In genomic region chr1:83036892-83037667, GRCm38 (mm10) we compare ENCODE assay signal across 18 mouse cellular contexts. TPM values are rescaled to one million over a fixed set of nuclear protein-coding genes. Genes with fewer than 3 reads are reported as not detected.
DNase-seq lines count a peak whose midpoint lies in the region; ATAC-seq and TF ChIP-seq lines count a peak whose summit lies in the region.
"Had no signal": no experiment of that assay in that cellular context is flagged by ENCODE, and none has a peak within 500 bp of the region (broad histone marks: within the 10 kb centered on the region; RNA-seq: fewer than 3 reads in every experiment).

No protein-coding gene starts in this region.

- peaks cover 8% of the 10 kb centered on the region; the same call in 1 of the 2 replicates for H3K4me1 ChIP-seq in heart, embryonic 13.5 days
- H3K4me1 ChIP-seq in ES-Bruce4 (ENCODE audit: control insufficient read depth, insufficient read depth, low read length), result no peaks in the 10 kb centered on the region
- 0 out of 2 replicates have a peak, but pooled peaks cover 5% of the 10 kb centered on the region for H3K4me1 ChIP-seq in intestine, embryonic 15.5 days (replicated peaks)
- H3K4me1 ChIP-seq in forebrain, postnatal 0 days (ENCODE audit: insufficient read depth), result no peaks in the 10 kb centered on the region

- ATAC-seq in heart, embryonic 13.5 days (ENCODE audit: extremely low read depth, insufficient number of reproducible peaks, low FRiP score, low TSS enrichment), result no peak
- ATAC-seq in intestine, embryonic 15.5 days, result no peak
- ATAC-seq in forebrain, postnatal 0 days, result no peak

- H3K4me2 ChIP-seq in heart, embryonic 13.5 days, result peak overlapping the region; percentile 72
- H3K4me2 ChIP-seq in intestine, embryonic 15.5 days (replicated peaks), result peak overlapping the region; percentile 80; the same call in 1 of the 2 replicates
- H3K4me2 ChIP-seq in forebrain, postnatal 0 days (ENCODE audit: low read depth), result no peak overlapping the region

- intact Hi-C loops in heart, postnatal 36 days (cut with DNase I), result no loop called here
- intact Hi-C loops in left cerebral cortex, adult 2 months (cut with DNase I), result no loop called here
- intact Hi-C loops in left cerebral cortex, postnatal 14 days (cut with DNase I), result no loop called here

- no peak for TF ChIP-seq CTCF in left cerebral cortex, adult 2 months (IDR thresholded peaks at IDR 0.05)
- no peak for TF ChIP-seq CTCF in ES-Bruce4 (IDR thresholded peaks at IDR 0.05; ENCODE audit: low read depth, low read length)
- TF ChIP-seq CTCF in forebrain, postnatal 0 days (IDR thresholded peaks at IDR 0.05; ENCODE audit: low read depth), result no peak

- no peaks in the 10 kb centered on the region for H3K27me3 ChIP-seq in heart, embryonic 13.5 days (replicated peaks)
- H3K27me3 ChIP-seq in ES-Bruce4 (ENCODE audit: control insufficient read depth, insufficient read depth, low read length, poor library complexity, severe bottlenecking), result no peaks in the 10 kb centered on the region
- no peaks in the 10 kb centered on the region for H3K27me3 ChIP-seq in intestine, embryonic 15.5 days (replicated peaks)
- H3K27me3 ChIP-seq in forebrain, postnatal 0 days (ENCODE audit: insufficient read depth, low read length), result no peaks in the 10 kb centered on the region
- H3K27me3 ChIP-seq: forebrain, embryonic 12.5 days; limb, embryonic 15.5 days had no signal

- no peaks in the 10 kb centered on the region for H3K36me3 ChIP-seq in heart, embryonic 13.5 days
- H3K36me3 ChIP-seq in ES-Bruce4 (ENCODE audit: control insufficient read depth, insufficient read depth, low read length, poor library complexity, severe bottlenecking), result no peaks in the 10 kb centered on the region
- no peaks in the 10 kb centered on the region for H3K36me3 ChIP-seq in intestine, embryonic 15.5 days
- no peaks in the 10 kb centered on the region for H3K36me3 ChIP-seq in forebrain, postnatal 0 days (ENCODE audit: insufficient read depth)
- H3K36me3 ChIP-seq: forebrain, embryonic 12.5 days; limb, embryonic 15.5 days had no signal

- no peak overlapping the region for H3K27ac ChIP-seq in heart, embryonic 13.5 days (replicated peaks)
- H3K27ac ChIP-seq in left cerebral cortex, adult 2 months, result peak overlapping the region; percentile 87; the same call in 1 of the 2 replicates
- H3K27ac ChIP-seq in ES-Bruce4 (ENCODE audit: insufficient read depth, low read length), result no peak overlapping the region
- no peak overlapping the region for H3K27ac ChIP-seq in intestine, embryonic 15.5 days
- no peak overlapping the region for H3K27ac ChIP-seq in forebrain, postnatal 0 days (ENCODE audit: low read depth, low read length)
- H3K27ac ChIP-seq: forebrain, embryonic 12.5 days had no signal

- no peaks in the 10 kb centered on the region for H3K9me3 ChIP-seq in heart, embryonic 13.5 days
- H3K9me3 ChIP-seq in ES-Bruce4 (replicated peaks; ENCODE audit: control insufficient read depth, insufficient read depth, low read length, poor library complexity, severe bottlenecking), result no peaks in the 10 kb centered on the region
- H3K9me3 ChIP-seq in intestine, embryonic 15.5 days, result no peaks in the 10 kb centered on the region
- H3K9me3 ChIP-seq in forebrain, postnatal 0 days (ENCODE audit: low read length), result no peaks in the 10 kb centered on the region
- H3K9me3 ChIP-seq: forebrain, embryonic 12.5 days; limb, embryonic 15.5 days had no signal

- no peak overlapping the region for H3K9ac ChIP-seq in heart, embryonic 13.5 days
- 0 out of 2 replicates have a peak overlapping the region, but pooled peaks have one; percentile 14 for H3K9ac ChIP-seq in ES-Bruce4 (ENCODE audit: low read depth, poor library complexity, severe bottlenecking)
- H3K9ac ChIP-seq in intestine, embryonic 15.5 days, result no peak overlapping the region
- H3K9ac ChIP-seq in forebrain, postnatal 0 days, result no peak overlapping the region

- no peak for DNase-seq in heart, postnatal 36 days
- no peak for DNase-seq in left cerebral cortex, adult 2 months (ENCODE audit: extremely low spot score in 1 of 2, low spot score in 2 of 2)
- no peak for DNase-seq in left cerebral cortex, postnatal 14 days (ENCODE audit: low spot score in 2 of 2)
- no peak for DNase-seq in cerebellum, adult 18-20 months
- no peak for DNase-seq in forebrain, postnatal 0 days
- DNase-seq: B cell, adult 2 months; cerebellum, adult 11 months; gastrocnemius, postnatal 10 days; thymus, postnatal 25 days had no signal

- no peak for TF ChIP-seq POLR2A in ES-Bruce4 (IDR thresholded peaks at IDR 0.05; ENCODE audit: insufficient read depth, low read length)

- no peak for TF ChIP-seq EP300 in ES-Bruce4 (IDR thresholded peaks at IDR 0.05; ENCODE audit: insufficient read depth, low read depth, low read length)

- 72% methylated on average over 11 of the region's 11 CpGs for WGBS in heart, embryonic 13.5 days
- 77% methylated on average over 11 of the region's 11 CpGs for WGBS in intestine, embryonic 15.5 days
- WGBS in forebrain, postnatal 0 days, result 62% methylated on average over 11 of the region's 11 CpGs

- H3K4me3 ChIP-seq in heart, embryonic 13.5 days, result no peak overlapping the region
- peak overlapping the region; percentile 46 for H3K4me3 ChIP-seq in left cerebral cortex, adult 2 months
- no peak overlapping the region for H3K4me3 ChIP-seq in ES-Bruce4 (ENCODE audit: low read depth, low read length)
- no peak overlapping the region for H3K4me3 ChIP-seq in intestine, embryonic 15.5 days (replicated peaks)
- H3K4me3 ChIP-seq in forebrain, postnatal 0 days (ENCODE audit: low read depth, low read length), result no peak overlapping the region

RNA-seq across cellular contexts. Expression of gene Slc19a3, which starts 1.2 kb away (rescaled TPM):
- polyA plus RNA-seq in heart, embryonic 13.5 days (2015; fragmentation: Nextera tagmentation; extraction: Ambion mirVana), result 1.6 and 2.0 TPM in 2 replicates
- total RNA-seq in heart, postnatal 36 days (2021), result under 1 TPM; 0.43 to 0.67 TPM
- total RNA-seq in left cerebral cortex, adult 2 months (2021), result 1 to 10 TPM; 1.8 to 2.0 TPM
- total RNA-seq in left cerebral cortex, postnatal 14 days (2021), result 1 to 10 TPM; 2.1 to 2.5 TPM
- polyA plus RNA-seq in ES-Bruce4 (2011; ENCODE audit: insufficient read depth, insufficient read length, low read depth, missing spikeins), result 3.0 and 4.2 TPM in 2 replicates
- polyA plus RNA-seq in intestine, embryonic 15.5 days (2015; fragmentation: Nextera tagmentation; extraction: Ambion mirVana), result 1.0 and 1.1 TPM in 2 replicates
- 0.85 and 1.3 TPM in 2 replicates for total RNA-seq in forebrain, postnatal 0 days (2014; rRNA removed)
- polyA plus RNA-seq in forebrain, postnatal 0 days (2015; fragmentation: Nextera tagmentation; extraction: Ambion mirVana), result 0.69 and 0.99 TPM in 2 replicates
- total RNA-seq: monocyte, adult 5-6 weeks had no signal

RNA-seq across cellular contexts. Expression of gene Krtap28-10, which starts 5.2 kb away (rescaled TPM):
- not detected in 2 replicates for polyA plus RNA-seq in heart, embryonic 13.5 days (2015; fragmentation: Nextera tagmentation; extraction: Ambion mirVana)
- total RNA-seq in heart, postnatal 36 days (2021), result not detected
- not detected for total RNA-seq in left cerebral cortex, adult 2 months (2021)
- total RNA-seq in left cerebral cortex, postnatal 14 days (2021), result not detected
- not detected in 2 replicates for polyA plus RNA-seq in ES-Bruce4 (2011; ENCODE audit: insufficient read depth, insufficient read length, low read depth, missing spikeins)
- not detected in 2 replicates for polyA plus RNA-seq in intestine, embryonic 15.5 days (2015; fragmentation: Nextera tagmentation; extraction: Ambion mirVana)
- total RNA-seq in forebrain, postnatal 0 days (2014; rRNA removed), result not detected in 2 replicates
- polyA plus RNA-seq in forebrain, postnatal 0 days (2015; fragmentation: Nextera tagmentation; extraction: Ambion mirVana), result not detected in 2 replicates
- total RNA-seq: adrenal gland, postnatal 4 days; gastrocnemius, postnatal 10 days; heart, postnatal 10 days; layer of hippocampus, postnatal 10 days; monocyte, adult 5-6 weeks had no signal
- polyA plus RNA-seq: forebrain, embryonic 12.5 days; limb, embryonic 15.5 days had no signal

RNA-seq across cellular contexts. Expression of gene Gm47969, which starts 7.7 kb away (rescaled TPM):
- not detected in 2 replicates for polyA plus RNA-seq in heart, embryonic 13.5 days (2015; fragmentation: Nextera tagmentation; extraction: Ambion mirVana)
- not detected for total RNA-seq in heart, postnatal 36 days (2021)
- not detected for total RNA-seq in left cerebral cortex, adult 2 months (2021)
- not detected for total RNA-seq in left cerebral cortex, postnatal 14 days (2021)
- polyA plus RNA-seq in ES-Bruce4 (2011; ENCODE audit: insufficient read depth, insufficient read length, low read depth, missing spikeins), result not detected in 2 replicates
- polyA plus RNA-seq in intestine, embryonic 15.5 days (2015; fragmentation: Nextera tagmentation; extraction: Ambion mirVana), result not detected in 2 replicates
- total RNA-seq in forebrain, postnatal 0 days (2014; rRNA removed), result not detected in 2 replicates
- not detected in 2 replicates for polyA plus RNA-seq in forebrain, postnatal 0 days (2015; fragmentation: Nextera tagmentation; extraction: Ambion mirVana)
- total RNA-seq: adrenal gland, postnatal 4 days; gastrocnemius, postnatal 10 days; heart, postnatal 10 days; layer of hippocampus, postnatal 10 days; monocyte, adult 5-6 weeks had no signal
- polyA plus RNA-seq: forebrain, embryonic 12.5 days; limb, embryonic 15.5 days had no signal

RNA-seq across cellular contexts. Expression of gene A030005K14Rik, which starts 22.1 kb away (rescaled TPM):
- polyA plus RNA-seq in heart, embryonic 13.5 days (2015; fragmentation: Nextera tagmentation; extraction: Ambion mirVana), result not detected in 2 replicates
- total RNA-seq in heart, postnatal 36 days (2021), result not detected
- total RNA-seq in left cerebral cortex, adult 2 months (2021), result not detected
- not detected for total RNA-seq in left cerebral cortex, postnatal 14 days (2021)
- not detected in 2 replicates for polyA plus RNA-seq in ES-Bruce4 (2011; ENCODE audit: insufficient read depth, insufficient read length, low read depth, missing spikeins)
- polyA plus RNA-seq in intestine, embryonic 15.5 days (2015; fragmentation: Nextera tagmentation; extraction: Ambion mirVana), result not detected in 2 replicates
- total RNA-seq in forebrain, postnatal 0 days (2014; rRNA removed), result not detected in 2 replicates
- polyA plus RNA-seq in forebrain, postnatal 0 days (2015; fragmentation: Nextera tagmentation; extraction: Ambion mirVana), result not detected in 2 replicates
- total RNA-seq: adrenal gland, postnatal 4 days; gastrocnemius, postnatal 10 days; heart, postnatal 10 days; layer of hippocampus, postnatal 10 days; monocyte, adult 5-6 weeks had no signal
- polyA plus RNA-seq: forebrain, embryonic 12.5 days; limb, embryonic 15.5 days had no signal

RNA-seq across cellular contexts. Expression of gene Krtap28-13, which starts 23.6 kb away (rescaled TPM):
- polyA plus RNA-seq in heart, embryonic 13.5 days (2015; fragmentation: Nextera tagmentation; extraction: Ambion mirVana), result not detected in 2 replicates
- not detected for total RNA-seq in heart, postnatal 36 days (2021)
- not detected for total RNA-seq in left cerebral cortex, adult 2 months (2021)
- total RNA-seq in left cerebral cortex, postnatal 14 days (2021), result not detected
- polyA plus RNA-seq in ES-Bruce4 (2011; ENCODE audit: insufficient read depth, insufficient read length, low read depth, missing spikeins), result not detected in 2 replicates
- polyA plus RNA-seq in intestine, embryonic 15.5 days (2015; fragmentation: Nextera tagmentation; extraction: Ambion mirVana), result not detected in 2 replicates
- not detected in 2 replicates for total RNA-seq in forebrain, postnatal 0 days (2014; rRNA removed)
- polyA plus RNA-seq in forebrain, postnatal 0 days (2015; fragmentation: Nextera tagmentation; extraction: Ambion mirVana), result not detected in 2 replicates
- total RNA-seq: adrenal gland, postnatal 4 days; gastrocnemius, postnatal 10 days; heart, postnatal 10 days; layer of hippocampus, postnatal 10 days; monocyte, adult 5-6 weeks had no signal
- polyA plus RNA-seq: forebrain, embryonic 12.5 days; limb, embryonic 15.5 days had no signal
